In the genomic region with DNA sequence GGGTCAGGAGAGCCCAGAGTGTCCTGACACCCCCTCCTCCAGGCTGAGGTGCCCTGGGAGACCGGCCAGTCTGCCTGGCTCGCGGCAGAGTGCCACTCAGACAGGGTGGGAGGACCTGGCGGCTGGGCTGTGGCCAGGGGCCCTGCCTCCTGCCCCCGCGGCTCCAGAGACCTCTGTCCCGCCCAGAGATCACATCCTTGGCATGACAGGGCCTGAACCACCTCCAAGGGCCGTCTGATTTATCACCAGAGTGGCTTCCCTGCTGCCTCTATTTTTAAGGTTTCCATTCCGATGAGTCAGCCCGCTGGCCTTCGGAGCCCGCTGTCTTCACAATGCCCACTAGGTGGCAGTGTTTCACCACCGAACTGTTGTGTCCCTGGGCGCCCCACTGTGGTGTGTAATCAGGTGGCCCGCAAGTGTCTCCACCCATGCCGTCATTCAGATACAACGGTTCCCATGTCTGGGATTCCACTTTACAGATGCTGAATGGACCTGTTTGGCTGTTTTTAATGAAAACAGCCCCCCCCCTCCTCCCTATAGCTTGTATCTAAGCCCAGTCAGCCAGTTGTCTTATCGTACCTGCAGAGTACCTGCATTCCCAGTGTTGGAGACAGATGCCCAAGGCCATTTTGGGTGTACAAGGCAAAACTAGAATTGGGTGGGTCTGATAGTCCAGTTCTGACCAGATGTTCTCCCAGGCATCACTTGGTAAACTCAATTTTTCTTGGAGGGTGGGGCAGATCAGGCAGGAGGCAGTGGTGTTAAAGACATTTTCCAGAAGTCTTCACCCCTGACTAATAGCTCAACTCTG, we compare ENCODE assay signal across 8 mouse cellular contexts. TPM values are rescaled to one million over a fixed set of nuclear protein-coding genes. Genes with fewer than 3 reads are reported as not detected.
DNase-seq lines count a peak whose midpoint lies in the region; ATAC-seq lines count a peak whose summit lies in the region.

No protein-coding gene starts in this region.

- H3K9me3 ChIP-seq in embryonic facial prominence, embryonic 13.5 days: no peaks in the 10 kb centered on the region
- H3K9me3 ChIP-seq in limb, embryonic 12.5 days: no peaks in the 10 kb centered on the region
- no peaks in the 10 kb centered on the region for H3K9me3 ChIP-seq in midbrain, embryonic 15.5 days

- H3K9ac ChIP-seq in embryonic facial prominence, embryonic 13.5 days: peak overlapping the region; percentile 58
- H3K9ac ChIP-seq in limb, embryonic 12.5 days (replicated peaks): peak overlapping the region; percentile 40; the same call in 1 of the 2 replicates
- peak overlapping the region; percentile 33 for H3K9ac ChIP-seq in midbrain, embryonic 15.5 days

- WGBS in embryonic facial prominence, embryonic 13.5 days: 4% methylated on average over 18 of the region's 18 CpGs
- WGBS in limb, embryonic 12.5 days: 3% methylated on average over 18 of the region's 18 CpGs
- 6% methylated on average over 18 of the region's 18 CpGs for WGBS in midbrain, embryonic 15.5 days

- H3K36me3 ChIP-seq in embryonic facial prominence, embryonic 13.5 days: no peaks in the 10 kb centered on the region
- H3K36me3 ChIP-seq in limb, embryonic 12.5 days: no peaks in the 10 kb centered on the region
- H3K36me3 ChIP-seq in midbrain, embryonic 15.5 days (replicated peaks): no peaks in the 10 kb centered on the region

- DNase-seq in 416B (ENCODE audit: low read depth): peak; percentile 91
- DNase-seq in adrenal gland, postnatal 36 days: peak; percentile 89 to 93
- peak; percentile 90 for DNase-seq in heart, adult 8-10 months (ENCODE audit: low spot score)
- DNase-seq in kidney, adult 8-10 months: peak; percentile 65 to 85
- DNase-seq in spleen, postnatal 10 days (ENCODE audit: low spot score in 2 of 2): peak; percentile 63 to 81

- peaks cover 3% of the 10 kb centered on the region; the same call in 1 of the 2 replicates for H3K4me1 ChIP-seq in embryonic facial prominence, embryonic 13.5 days
- peaks cover 10% of the 10 kb centered on the region; the same call in 1 of the 2 replicates for H3K4me1 ChIP-seq in limb, embryonic 12.5 days (replicated peaks)
- H3K4me1 ChIP-seq in midbrain, embryonic 15.5 days: peaks cover 9% of the 10 kb centered on the region; the same call in 1 of the 2 replicates

- H3K4me2 ChIP-seq in embryonic facial prominence, embryonic 13.5 days: peak overlapping the region; percentile 48
- H3K4me2 ChIP-seq in limb, embryonic 12.5 days: peak overlapping the region; percentile 50
- H3K4me2 ChIP-seq in midbrain, embryonic 15.5 days: peak overlapping the region; percentile 46

- 0 out of 2 replicates have a peak, but pooled peaks have one; percentile 44 for ATAC-seq in embryonic facial prominence, embryonic 13.5 days (ENCODE audit: insufficient number of reproducible peaks, insufficient read depth, low FRiP score, low TSS enrichment, low read depth)
- ATAC-seq in limb, embryonic 12.5 days (ENCODE audit: insufficient number of reproducible peaks, insufficient read depth, low FRiP score, low TSS enrichment, low read depth): 0 out of 2 replicates have a peak, but pooled peaks have one; percentile 26
- peak; percentile 76 for ATAC-seq in midbrain, embryonic 15.5 days (replicated peaks)

- H3K27me3 ChIP-seq in embryonic facial prominence, embryonic 13.5 days: peaks cover 58% of the 10 kb centered on the region
- peaks cover 50% of the 10 kb centered on the region for H3K27me3 ChIP-seq in limb, embryonic 12.5 days
- H3K27me3 ChIP-seq in midbrain, embryonic 15.5 days (replicated peaks): peaks cover 37% of the 10 kb centered on the region

- peak overlapping the region; percentile 21 for H3K4me3 ChIP-seq in embryonic facial prominence, embryonic 13.5 days
- H3K4me3 ChIP-seq in limb, embryonic 12.5 days (replicated peaks): peak overlapping the region; percentile 22; the same call in 1 of the 2 replicates
- H3K4me3 ChIP-seq in midbrain, embryonic 15.5 days: peak overlapping the region; percentile 23

- no peak overlapping the region for H3K27ac ChIP-seq in embryonic facial prominence, embryonic 13.5 days
- no peak overlapping the region for H3K27ac ChIP-seq in limb, embryonic 12.5 days
- no peak overlapping the region for H3K27ac ChIP-seq in midbrain, embryonic 15.5 days

RNA-seq across cellular contexts. Expression of a gene that starts 3.4 kb away (rescaled TPM):
- total RNA-seq in adrenal gland, postnatal 36 days (2021): not detected
- not detected in 2 replicates for polyA plus RNA-seq in embryonic facial prominence, embryonic 13.5 days (2015; fragmentation: Nextera tagmentation; extraction: Ambion mirVana)
- under 1 TPM; 0.17 to 0.44 (median 0.31) TPM for total RNA-seq in heart, adult 8-10 months (2022)
- polyA plus RNA-seq in limb, embryonic 12.5 days (2016; fragmentation: Nextera tagmentation; extraction: Ambion mirVana): not detected in 2 replicates
- polyA plus RNA-seq in midbrain, embryonic 15.5 days (2015; fragmentation: Nextera tagmentation; extraction: Ambion mirVana): not detected in 2 replicates

RNA-seq across cellular contexts. Expression of a gene that starts 18.5 kb away (rescaled TPM):
- 1 to 10 TPM; 2.7 to 2.8 TPM for total RNA-seq in adrenal gland, postnatal 36 days (2021)
- polyA plus RNA-seq in embryonic facial prominence, embryonic 13.5 days (2015; fragmentation: Nextera tagmentation; extraction: Ambion mirVana): 0.83 TPM in 1 of 2 replicates, not detected in the other
- 1 to 10 TPM; 1.6 to 2.7 (median 2.1) TPM for total RNA-seq in heart, adult 8-10 months (2022)
- polyA plus RNA-seq in limb, embryonic 12.5 days (2016; fragmentation: Nextera tagmentation; extraction: Ambion mirVana): 0.27 TPM in 1 of 2 replicates, not detected in the other
- 4.3 and 4.4 TPM in 2 replicates for polyA plus RNA-seq in midbrain, embryonic 15.5 days (2015; fragmentation: Nextera tagmentation; extraction: Ambion mirVana)

RNA-seq across cellular contexts. Expression of a gene that starts 37.0 kb away (rescaled TPM):
- total RNA-seq in adrenal gland, postnatal 36 days (2021): 1 to 10 TPM in 1 of 2 experiments, under 1 TPM in 1; 0.99 to 2.1 TPM
- 0.37 and 0.39 TPM in 2 replicates for polyA plus RNA-seq in embryonic facial prominence, embryonic 13.5 days (2015; fragmentation: Nextera tagmentation; extraction: Ambion mirVana)
- total RNA-seq in heart, adult 8-10 months (2022): not detected
- polyA plus RNA-seq in limb, embryonic 12.5 days (2016; fragmentation: Nextera tagmentation; extraction: Ambion mirVana): 0.60 and 1.00 TPM in 2 replicates
- 9.9 and 14.0 TPM in 2 replicates for polyA plus RNA-seq in midbrain, embryonic 15.5 days (2015; fragmentation: Nextera tagmentation; extraction: Ambion mirVana)

RNA-seq across cellular contexts. Expression of a gene that starts 47.8 kb away (rescaled TPM):
- under 1 TPM; 0.30 to 0.50 TPM for total RNA-seq in adrenal gland, postnatal 36 days (2021)
- 0.36 and 0.42 TPM in 2 replicates for polyA plus RNA-seq in embryonic facial prominence, embryonic 13.5 days (2015; fragmentation: Nextera tagmentation; extraction: Ambion mirVana)
- not detected for total RNA-seq in heart, adult 8-10 months (2022)
- 0.19 and 0.35 TPM in 2 replicates for polyA plus RNA-seq in limb, embryonic 12.5 days (2016; fragmentation: Nextera tagmentation; extraction: Ambion mirVana)
- 8.8 and 8.9 TPM in 2 replicates for polyA plus RNA-seq in midbrain, embryonic 15.5 days (2015; fragmentation: Nextera tagmentation; extraction: Ambion mirVana)

Comparison
In these comparisons a context has a peak if more than half of its experiments do, and no peak if none do; other contexts are left out.
1. ATAC-seq: peak in every context shown above with its lines; median percentile 76 in midbrain, embryonic 15.5 days; 44 in embryonic facial prominence, embryonic 13.5 days; 26 in limb, embryonic 12.5 days.